Mouse (Mus musculus) liver, adult 2 months (tissue): ENCODE data around the gene Birc2.

ENCODE experiments used
- CTCF ChIP-seq: fragments of 200-500 bp; IDR thresholded peaks from 2 replicates; pipeline ENCODE4 v1.5.1; 2011; ENCODE audit warnings: low read depth, low read length, control low read depth
- POLR2A ChIP-seq: fragments of 200-500 bp; IDR thresholded peaks from 2 replicates; pipeline ENCODE4 v1.6.1; 2011; ENCODE audit warnings: low read length, control low read depth; ENCODE audit not compliant: insufficient read depth; ENCODE audit errors: extremely low read depth

- TF ChIP-seq CTCF = no peak
- no peak for TF ChIP-seq POLR2A
Measured at GRCm38 (mm10) chr9:7837806-7838440, 1.1 kb upstream of the Birc2 start.
